Comparison of ENCODE assay signal across 8 mouse cellular contexts in the genomic region with DNA sequence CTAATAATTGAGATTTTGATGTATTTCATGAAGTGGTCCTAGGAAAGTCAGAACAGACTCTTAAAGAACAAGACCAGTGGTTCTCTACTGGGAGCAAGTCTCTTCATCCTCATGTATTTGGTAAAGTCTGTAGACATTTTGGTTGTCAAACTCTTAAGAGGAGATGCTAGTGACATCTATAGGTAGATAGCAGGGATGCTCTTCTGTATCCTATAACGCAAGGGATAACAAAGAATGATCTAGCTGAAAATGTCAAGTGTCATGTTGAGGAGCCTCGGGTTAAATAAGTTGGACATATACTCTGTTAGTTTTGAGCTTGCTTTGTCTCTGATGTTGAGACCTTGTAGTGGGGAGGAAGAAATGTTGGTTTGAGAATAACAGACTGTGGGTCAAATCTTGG. TPM values are rescaled to one million over a fixed set of nuclear protein-coding genes. Genes with fewer than 3 reads are reported as not detected.
A peak's percentile ranks its signal among the peaks of the same experiment; 100 is the strongest.
DNase-seq lines count a peak whose midpoint lies in the region; ATAC-seq and TF ChIP-seq lines count a peak whose summit lies in the region.

No protein-coding gene starts in this region.

- H3ac ChIP-seq in myocyte (ENCODE audit: control insufficient read depth, insufficient read length): peak overlapping the region; percentile 75

- no peak for TF ChIP-seq POLR2A in liver, adult 2 months (IDR thresholded peaks at IDR 0.05; ENCODE audit: extremely low read depth, insufficient read depth, low read length)
- TF ChIP-seq POLR2A in myocyte (IDR thresholded peaks at IDR 0.05; ENCODE audit: insufficient read length, low read depth): no peak

- TF ChIP-seq CTCF in liver, adult 2 months (IDR thresholded peaks at IDR 0.05; ENCODE audit: low read depth, low read length): no peak

- H3K36me3 ChIP-seq in liver, adult 2 months (ENCODE audit: control insufficient read depth, insufficient read depth, low read length): peaks cover 13% of the 10 kb centered on the region
- H3K36me3 ChIP-seq in hindbrain, embryonic 16.5 days (ENCODE audit: control insufficient read depth, insufficient read depth, low read length): peaks cover 30% of the 10 kb centered on the region
- peaks cover 23% of the 10 kb centered on the region for H3K36me3 ChIP-seq in myocyte (ENCODE audit: control insufficient read depth, insufficient read depth)

- H3K9me3 ChIP-seq in hindbrain, embryonic 16.5 days (ENCODE audit: control insufficient read depth, low read length): no peaks in the 10 kb centered on the region

- ATAC-seq in hindbrain, embryonic 16.5 days: no peak

- peaks cover 28% of the 10 kb centered on the region for H3K79me2 ChIP-seq in liver, adult 2 months (ENCODE audit: control insufficient read depth, insufficient read depth, low read length)
- peaks cover 59% of the 10 kb centered on the region for H3K79me2 ChIP-seq in myocyte (ENCODE audit: control insufficient read depth, insufficient read depth)

- DNase-seq in liver, adult 2 months (ENCODE audit: extremely low read depth, low read depth, low spot score): no peak
- DNase-seq in liver: no peak
- peak; percentile 33 for DNase-seq in brain, adult 2 months (ENCODE audit: low read depth, low spot score)
- DNase-seq in frontal cortex, adult 2 months (ENCODE audit: extremely low spot score in 1 of 2, low spot score in 1 of 2): no peak
- DNase-seq in spleen, adult 12 weeks (ENCODE audit: low spot score): no peak
- no peak for DNase-seq in left cerebral cortex, adult 9 months (ENCODE audit: low spot score in 2 of 2)

- WGBS in liver, adult 2 months: 5% methylated on average over 2 of the region's 2 CpGs
- WGBS in hindbrain, embryonic 16.5 days: 18% methylated on average over 2 of the region's 2 CpGs

- peak overlapping the region; percentile 38 for H3K9ac ChIP-seq in liver, adult 2 months (ENCODE audit: low read depth, low read length)
- peak overlapping the region; percentile 100 for H3K9ac ChIP-seq in hindbrain, embryonic 16.5 days (ENCODE audit: low read depth, low read length)

- H3K27ac ChIP-seq in liver, adult 2 months (replicated peaks; ENCODE audit: insufficient read depth, low read depth, low read length): 0 out of 2 replicates have a peak overlapping the region, but pooled peaks have one; percentile 14
- H3K27ac ChIP-seq in hindbrain, embryonic 16.5 days (ENCODE audit: low read depth, low read length): no peak overlapping the region

- H3K4me2 ChIP-seq in hindbrain, embryonic 16.5 days (ENCODE audit: low read length): peak overlapping the region; percentile 95
- peak overlapping the region; percentile 88 for H3K4me2 ChIP-seq in myocyte (ENCODE audit: low read depth)

- peaks cover 33% of the 10 kb centered on the region for H3K4me1 ChIP-seq in liver, adult 2 months (ENCODE audit: control insufficient read depth, insufficient read depth, low read length)
- peaks cover 34% of the 10 kb centered on the region for H3K4me1 ChIP-seq in hindbrain, embryonic 16.5 days (ENCODE audit: control insufficient read depth, insufficient read depth, low read depth, low read length)

- H3K4me3 ChIP-seq in liver, adult 2 months (ENCODE audit: insufficient read depth, low read depth, low read length): peak overlapping the region; percentile 75; the same call in 1 of the 2 replicates
- peak overlapping the region; percentile 100 for H3K4me3 ChIP-seq in hindbrain, embryonic 16.5 days (ENCODE audit: low read length)
- peak overlapping the region; percentile 99 for H3K4me3 ChIP-seq in myocyte

- H3K27me3 ChIP-seq in liver, adult 2 months (ENCODE audit: control insufficient read depth, insufficient read depth, low read length): no peaks in the 10 kb centered on the region
- no peaks in the 10 kb centered on the region for H3K27me3 ChIP-seq in hindbrain, embryonic 16.5 days (replicated peaks; ENCODE audit: control insufficient read depth, insufficient read depth, low read length)
- no peaks in the 10 kb centered on the region for H3K27me3 ChIP-seq in myocyte (ENCODE audit: control insufficient read depth, insufficient read depth, insufficient read length)

TF ChIP-seq in myocyte, 11 proteins besides CTCF, POLR2A, EP300 and RAD21:
- TF ChIP-seq MYOG (IDR thresholded peaks at IDR 0.05; ENCODE audit: control insufficient read depth in 1 of 3, insufficient read depth in 1 of 3, insufficient read length in 2 of 3, low read depth in 2 of 3) (no peak), TCF3 (IDR thresholded peaks at IDR 0.05; ENCODE audit: insufficient read length, low read depth) (no peak), SRF (IDR thresholded peaks at IDR 0.05; ENCODE audit: control insufficient read depth, insufficient read length, low read depth) (no peak)

RNA-seq across cellular contexts. Expression of a gene that starts 1.3 kb away (rescaled TPM):
- 83.2 and 94.1 TPM in 2 replicates for total RNA-seq in liver, adult 2 months (2014; rRNA removed)
- polyA plus RNA-seq in liver, adult 2 months (2012; rRNA removed): 69.5 and 80.8 TPM in 2 replicates
- polyA plus RNA-seq in hindbrain, embryonic 16.5 days (2015; fragmentation: Nextera tagmentation; extraction: Ambion mirVana): 100 and 110 TPM in 2 replicates
- polyA plus RNA-seq in myocyte (2012; fragmentation: generic; extraction: Trizol): 198 TPM
- 150 and 167 TPM in 2 replicates for polyA plus RNA-seq in frontal cortex, adult 2 months (2012; rRNA removed)

RNA-seq across cellular contexts. Expression of a gene that starts 2.8 kb away (rescaled TPM):
- 30.3 and 33.8 TPM in 2 replicates for total RNA-seq in liver, adult 2 months (2014; rRNA removed)
- 60.0 and 71.6 TPM in 2 replicates for polyA plus RNA-seq in liver, adult 2 months (2012; rRNA removed)
- polyA plus RNA-seq in hindbrain, embryonic 16.5 days (2015; fragmentation: Nextera tagmentation; extraction: Ambion mirVana): 159 and 170 TPM in 2 replicates
- 204 TPM for polyA plus RNA-seq in myocyte (2012; fragmentation: generic; extraction: Trizol)
- polyA plus RNA-seq in frontal cortex, adult 2 months (2012; rRNA removed): 238 and 271 TPM in 2 replicates

RNA-seq across cellular contexts. Expression of a gene that starts 8.8 kb away (rescaled TPM):
- total RNA-seq in liver, adult 2 months (2014; rRNA removed): 15.4 and 23.3 TPM in 2 replicates
- 28.8 and 33.1 TPM in 2 replicates for polyA plus RNA-seq in liver, adult 2 months (2012; rRNA removed)
- 61.2 and 62.7 TPM in 2 replicates for polyA plus RNA-seq in hindbrain, embryonic 16.5 days (2015; fragmentation: Nextera tagmentation; extraction: Ambion mirVana)
- 46.3 TPM for polyA plus RNA-seq in myocyte (2012; fragmentation: generic; extraction: Trizol)
- 96.1 and 109 TPM in 2 replicates for polyA plus RNA-seq in frontal cortex, adult 2 months (2012; rRNA removed)

RNA-seq across cellular contexts. Expression of a gene that starts 13.6 kb away (rescaled TPM):
- not detected in 2 replicates for total RNA-seq in liver, adult 2 months (2014; rRNA removed)
- polyA plus RNA-seq in liver, adult 2 months (2012; rRNA removed): 0.06 TPM in 1 of 2 replicates, not detected in the other
- polyA plus RNA-seq in hindbrain, embryonic 16.5 days (2015; fragmentation: Nextera tagmentation; extraction: Ambion mirVana): 0.10 and 0.21 TPM in 2 replicates
- polyA plus RNA-seq in myocyte (2012; fragmentation: generic; extraction: Trizol): not detected
- 0.10 TPM in 1 of 2 replicates, not detected in the other for polyA plus RNA-seq in frontal cortex, adult 2 months (2012; rRNA removed)

RNA-seq across cellular contexts. Expression of a gene that starts 31.9 kb away (rescaled TPM):
- 19.9 and 21.9 TPM in 2 replicates for total RNA-seq in liver, adult 2 months (2014; rRNA removed)
- 55.2 and 75.4 TPM in 2 replicates for polyA plus RNA-seq in liver, adult 2 months (2012; rRNA removed)
- 75.8 and 83.2 TPM in 2 replicates for polyA plus RNA-seq in hindbrain, embryonic 16.5 days (2015; fragmentation: Nextera tagmentation; extraction: Ambion mirVana)
- 26.8 TPM for polyA plus RNA-seq in myocyte (2012; fragmentation: generic; extraction: Trizol)
- 42.4 and 46.3 TPM in 2 replicates for polyA plus RNA-seq in frontal cortex, adult 2 months (2012; rRNA removed)
